In the genomic region with DNA sequence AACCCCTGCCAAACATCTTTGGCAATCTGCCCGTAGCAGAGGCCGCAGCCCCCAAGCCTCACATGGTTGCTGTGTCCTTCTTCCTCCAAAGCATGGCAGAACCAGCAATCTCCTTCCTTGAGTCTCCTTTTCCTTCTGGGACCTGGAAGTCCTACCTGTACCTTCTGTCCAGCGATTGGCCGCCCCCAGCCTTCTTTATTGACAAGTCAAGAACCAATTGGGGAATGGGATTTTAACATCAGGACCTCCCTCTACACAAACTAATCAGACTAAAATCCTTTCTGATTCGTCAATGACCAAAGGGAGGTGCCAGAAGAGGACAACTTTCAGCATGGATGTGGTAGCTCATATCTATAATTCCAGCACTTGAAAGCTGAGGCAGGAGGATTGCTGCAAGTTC, we compare ENCODE assay signal across 19 mouse cellular contexts. TPM values are rescaled to one million over a fixed set of nuclear protein-coding genes. Genes with fewer than 3 reads are reported as not detected.
"Had no signal": no experiment of that assay in that cellular context is flagged by ENCODE, and none has a peak within 500 bp of the region (broad histone marks: within the 10 kb centered on the region; RNA-seq: fewer than 3 reads in every experiment).

No protein-coding gene starts in this region.

- H3K9me3 ChIP-seq: limb, embryonic 12.5 days; midbrain, embryonic 12.5 days; neural tube, embryonic 13.5 days had no signal

- H3K27ac ChIP-seq: limb, embryonic 12.5 days; liver, embryonic 14.5 days; midbrain, embryonic 12.5 days; neural tube, embryonic 13.5 days had no signal

- DNase-seq: kidney, adult 9 months; kidney, postnatal 36 days; lung, adult 18-20 months; right cerebral cortex, adult 18-20 months; right cerebral cortex, postnatal 4 days; spleen, adult 18-20 months; thymus, adult 18-20 months; thymus, postnatal 14 days had no signal

- H3K27me3 ChIP-seq: limb, embryonic 12.5 days; midbrain, embryonic 12.5 days; neural tube, embryonic 13.5 days had no signal

- H3K9ac ChIP-seq: limb, embryonic 12.5 days; liver, embryonic 14.5 days; midbrain, embryonic 12.5 days; neural tube, embryonic 13.5 days had no signal

- H3K4me3 ChIP-seq: limb, embryonic 12.5 days; midbrain, embryonic 12.5 days; neural tube, embryonic 13.5 days had no signal

- H3K4me2 ChIP-seq: limb, embryonic 12.5 days; midbrain, embryonic 12.5 days; neural tube, embryonic 13.5 days had no signal

- ATAC-seq: intestine, embryonic 16.5 days; midbrain, embryonic 16.5 days had no signal

RNA-seq across cellular contexts. Expression of a gene that starts 34.2 kb away (rescaled TPM):
- total RNA-seq: layer of hippocampus, adult 18-20 months; left cerebral cortex, adult 18-20 months; left cerebral cortex, postnatal 10 days; liver, adult 2 months; megakaryocyte-erythroid progenitor cell, adult 5-6 weeks had no signal
